Mouse (Mus musculus) kidney, embryonic 15.5 days (tissue): ENCODE results near the gene Rab8b. TPM values are rescaled to one million over a fixed set of nuclear protein-coding genes. Genes with fewer than 3 reads are reported as not detected.
A peak's percentile ranks its signal among the peaks of the same experiment; 100 is the strongest.

ENCODE experiments used
- ATAC-seq: fragments of 200-750 bp; cut with Nextera tagmentation; replicated peaks from 2 replicates; pipeline ENCODE4 v1.8.0; 2017; ENCODE audit warnings: moderate TSS enrichment; ENCODE audit not compliant: low FRiP score
- H3K27ac ChIP-seq: fragments of 300-500 bp; sonication (generic); 2 replicates; pipeline ENCODE4 v1.5.1; 2015; ENCODE audit warnings: mild to moderate bottlenecking, inconsistent platforms
- H3K27me3 ChIP-seq: fragments of 300-500 bp; sonication (generic); 2 replicates; pipeline ENCODE4 v1.6.1; 2015; ENCODE audit warnings: inconsistent platforms
- H3K36me3 ChIP-seq: fragments of 300-500 bp; sonication (generic); 2 replicates; pipeline ENCODE4 v1.6.1; 2015; ENCODE audit warnings: inconsistent platforms
- H3K4me1 ChIP-seq: fragments of 300-500 bp; sonication (generic); 2 replicates; pipeline ENCODE4 v1.6.1; 2015; ENCODE audit warnings: inconsistent platforms
- H3K4me2 ChIP-seq: fragments of 300-500 bp; sonication (generic); 2 replicates; pipeline ENCODE4 v1.6.1; 2015; ENCODE audit warnings: moderate library complexity, mild to moderate bottlenecking, inconsistent platforms
- H3K4me3 ChIP-seq: fragments of 300-500 bp; sonication (generic); replicated peaks from 2 replicates; pipeline ENCODE4 v1.5.1; 2015; ENCODE audit warnings: mild to moderate bottlenecking, inconsistent platforms
- H3K9ac ChIP-seq: fragments of 300-500 bp; sonication (generic); 2 replicates; pipeline ENCODE4 v1.6.1; 2015; ENCODE audit warnings: mild to moderate bottlenecking, inconsistent platforms
- H3K9me3 ChIP-seq: fragments of 300-500 bp; sonication (generic); replicated peaks from 2 replicates; pipeline ENCODE4 v1.6.1; 2016; ENCODE audit warnings: inconsistent platforms
- WGBS: fragments of 180-500 bp; shearing (Covaris S2); methylation state at CpG from one replicate; pipeline ENCODE4 v1.1.7; 2015; ENCODE audit warnings: mixed read lengths; 5-methylcytosine and 5-hydroxymethylcytosine counted together
- polyA plus RNA-seq: library from polyadenylated mRNA; unstranded; fragments of >200 nt; fragmentation: Nextera tagmentation; extraction: Ambion mirVana; gene quantifications from 2 replicates; pipeline ENCODE4 v1.2.1, GENCODE M21; 2015

Rab8b gene
- polyA plus RNA-seq, 1 experiment from 2014 or later = 26.4 TPM

DNA sequence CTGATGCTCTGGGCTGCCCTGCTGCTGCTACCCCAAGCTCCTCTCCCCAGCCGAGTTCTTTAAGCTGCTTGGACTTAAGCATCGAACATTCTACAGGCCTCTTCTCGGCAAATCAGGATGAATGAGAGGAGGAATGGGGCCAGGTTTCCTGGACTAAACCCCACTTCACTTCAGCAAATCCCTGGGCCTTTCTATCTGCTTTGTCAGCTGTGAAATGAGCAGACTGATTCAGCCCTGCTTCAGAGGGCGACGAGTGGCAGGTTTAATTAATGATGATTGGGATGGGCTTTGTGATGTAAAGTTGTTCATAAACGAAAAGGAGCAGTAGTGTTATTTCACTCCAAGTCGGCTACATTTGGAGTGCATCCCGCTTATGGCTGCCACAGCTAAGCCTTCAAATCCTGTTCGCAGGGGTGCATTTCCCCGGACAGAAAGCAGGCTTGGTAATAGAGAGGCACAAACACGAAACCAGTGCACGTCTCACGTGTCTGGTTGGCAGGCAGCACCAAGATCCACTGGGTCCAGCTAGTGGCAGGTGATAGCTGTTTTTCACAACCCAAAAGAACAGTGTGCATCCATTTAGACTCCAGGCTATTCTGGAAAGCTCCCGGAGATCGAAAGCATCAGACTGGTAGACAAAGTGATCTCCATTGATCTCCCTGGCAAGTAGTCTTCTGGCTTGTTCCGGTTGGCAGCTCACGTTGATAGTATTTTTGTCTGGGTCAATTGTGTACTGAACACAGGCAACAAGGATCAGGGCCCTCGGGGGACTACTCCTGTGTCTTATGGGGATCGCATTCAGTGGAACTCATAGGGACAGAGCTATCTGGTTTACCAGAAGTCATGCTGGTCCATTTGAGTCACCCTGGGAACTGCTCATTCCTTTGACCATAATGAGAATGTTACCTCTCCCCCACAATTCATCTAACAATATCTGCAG is 14.7 kb upstream of the Rab8b start:
- Histone ChIP-seq H3K36me3 (no peaks in the 10 kb centered on the region), H3K9me3 (no peaks in the 10 kb centered on the region), H3K27ac (no peak overlapping the region), H3K9ac (no peak overlapping the region), H3K4me2 (no peak overlapping the region), H3K27me3 (no peaks in the 10 kb centered on the region), H3K4me3 (no peak overlapping the region), H3K4me1 (no peaks in the 10 kb centered on the region)
- WGBS = 72% methylated on average over 19 of the region's 19 CpGs
- ATAC-seq = no peak

DNA sequence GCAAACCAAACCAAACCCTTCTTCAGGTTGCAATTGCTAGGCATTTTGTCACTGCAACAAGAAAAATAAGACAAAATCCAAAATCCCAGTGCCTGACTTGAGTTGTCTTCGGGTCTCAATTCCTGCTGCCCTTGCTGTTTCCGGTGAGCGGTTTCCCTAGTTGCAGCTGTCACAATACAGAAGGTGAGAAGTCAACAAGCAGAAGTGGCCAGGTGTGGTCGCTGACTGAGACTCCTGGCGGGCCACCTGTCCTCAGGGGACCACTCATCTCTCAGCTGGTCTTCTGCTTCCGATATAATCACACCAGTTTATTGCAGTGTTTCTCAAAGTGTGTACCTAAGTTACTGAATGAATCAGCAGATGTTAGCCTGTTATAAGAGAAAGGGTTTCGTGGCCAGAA is 10.9 kb upstream of the Rab8b start:
- Histone ChIP-seq H3K27me3 (no peaks in the 10 kb centered on the region), H3K4me3 (no peak overlapping the region), H3K9ac (no peak overlapping the region), H3K27ac (no peak overlapping the region), H3K4me2 (no peak overlapping the region), H3K36me3 (no peaks in the 10 kb centered on the region), H3K9me3 (no peaks in the 10 kb centered on the region), H3K4me1 (no peaks in the 10 kb centered on the region)
- WGBS = 59% methylated on average over 7 of the region's 7 CpGs
- no peak for ATAC-seq

DNA sequence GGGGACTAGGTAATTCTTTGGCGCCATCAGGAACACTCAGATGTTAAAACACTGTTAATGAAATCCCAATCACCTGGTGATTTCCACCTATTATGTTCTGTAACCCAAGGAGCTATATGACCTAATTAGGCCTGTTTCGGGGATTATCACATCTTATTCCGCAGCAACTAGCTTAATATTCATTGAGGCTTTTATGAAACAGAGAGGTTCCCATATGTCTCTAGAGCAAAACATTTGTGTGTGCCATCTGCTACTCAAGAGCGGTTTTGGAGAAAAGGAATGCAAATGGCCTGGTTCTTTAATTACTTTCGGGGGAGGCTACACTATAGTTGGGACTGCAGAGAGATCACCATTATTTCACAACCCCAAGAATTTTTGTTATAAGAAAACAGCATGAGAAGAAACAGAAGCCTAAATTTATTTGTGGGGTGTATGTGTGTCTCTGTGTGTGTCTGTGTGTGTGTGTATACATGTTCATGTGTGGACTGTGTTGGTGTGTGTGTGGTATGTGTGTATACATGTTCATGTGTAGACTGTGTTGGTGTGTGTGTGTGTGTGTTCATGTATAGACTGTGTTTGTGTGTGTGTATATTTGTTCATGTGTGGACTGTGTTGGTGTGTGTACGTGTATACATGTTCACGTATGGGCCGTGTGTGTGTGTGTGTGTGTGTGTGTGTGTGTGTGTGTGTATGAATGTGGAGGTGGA is 8.4 kb upstream of the Rab8b start:
- no peaks in the 10 kb centered on the region for H3K36me3 ChIP-seq
- H3K9me3 ChIP-seq = no peaks in the 10 kb centered on the region
- H3K27me3 ChIP-seq = no peaks in the 10 kb centered on the region
- H3K4me1 ChIP-seq = no peaks in the 10 kb centered on the region
- H3K9ac ChIP-seq = no peak overlapping the region
- H3K4me2 ChIP-seq = no peak overlapping the region
- no peak overlapping the region for H3K4me3 ChIP-seq
- WGBS = 85% methylated on average over 8 of the region's 8 CpGs
- H3K27ac ChIP-seq = no peak overlapping the region
- ATAC-seq = no peak

DNA sequence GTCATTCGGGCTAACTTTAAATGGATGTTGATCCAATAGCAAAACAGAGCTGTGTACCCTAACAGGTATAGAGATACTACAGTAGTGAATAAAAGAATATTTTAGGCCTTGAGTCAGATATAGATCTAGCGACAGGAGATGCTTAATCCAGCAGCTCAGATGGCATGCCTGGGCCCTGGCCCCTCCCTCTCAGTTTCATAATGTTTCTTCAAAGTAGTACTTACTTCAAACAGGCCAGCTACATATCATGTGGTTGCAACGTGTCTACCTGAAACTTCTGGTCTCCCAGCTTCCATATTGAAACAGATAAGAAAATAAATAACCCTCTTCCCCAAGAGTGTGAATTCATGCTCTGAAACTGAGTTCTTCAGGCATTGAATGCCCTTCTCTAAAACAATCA is 6.4 kb upstream of the Rab8b start:
- no peak for ATAC-seq
- Histone ChIP-seq H3K4me1 (peaks cover 4% of the 10 kb centered on the region; the same call in 1 of the 2 replicates), H3K36me3 (no peaks in the 10 kb centered on the region), H3K9me3 (no peaks in the 10 kb centered on the region), H3K27me3 (no peaks in the 10 kb centered on the region), H3K4me2 (no peak overlapping the region), H3K27ac (no peak overlapping the region), H3K9ac (no peak overlapping the region), H3K4me3 (no peak overlapping the region)
- 73% methylated on average over 3 of the region's 3 CpGs for WGBS

DNA sequence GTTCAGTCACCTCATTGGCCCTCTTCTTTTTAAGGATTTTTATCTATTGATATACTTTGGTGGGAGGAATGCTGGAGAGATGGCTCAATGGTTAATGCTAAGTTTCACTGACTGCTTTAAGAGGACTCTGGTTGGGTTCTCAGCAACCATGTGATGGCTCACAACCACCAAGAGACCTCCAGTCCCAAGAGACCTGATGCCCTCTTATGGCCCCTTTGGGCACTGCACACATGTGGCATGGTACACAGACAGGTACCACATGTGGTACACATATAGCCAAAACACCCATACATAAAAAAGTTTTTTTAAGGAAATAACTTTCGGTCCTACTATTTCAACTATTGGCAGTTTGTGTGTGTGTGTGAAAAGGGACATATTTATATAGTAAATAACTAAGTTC is 2.6 kb upstream of the Rab8b start:
- Histone ChIP-seq H3K4me1 (peaks cover 22% of the 10 kb centered on the region), H3K27me3 (no peaks in the 10 kb centered on the region), H3K9ac (no peak overlapping the region), H3K9me3 (no peaks in the 10 kb centered on the region), H3K27ac (no peak overlapping the region), H3K36me3 (no peaks in the 10 kb centered on the region), H3K4me3 (no peak overlapping the region), H3K4me2 (no peak overlapping the region)
- 91% methylated on average over 1 of the region's 1 CpGs for WGBS
- no peak for ATAC-seq

DNA sequence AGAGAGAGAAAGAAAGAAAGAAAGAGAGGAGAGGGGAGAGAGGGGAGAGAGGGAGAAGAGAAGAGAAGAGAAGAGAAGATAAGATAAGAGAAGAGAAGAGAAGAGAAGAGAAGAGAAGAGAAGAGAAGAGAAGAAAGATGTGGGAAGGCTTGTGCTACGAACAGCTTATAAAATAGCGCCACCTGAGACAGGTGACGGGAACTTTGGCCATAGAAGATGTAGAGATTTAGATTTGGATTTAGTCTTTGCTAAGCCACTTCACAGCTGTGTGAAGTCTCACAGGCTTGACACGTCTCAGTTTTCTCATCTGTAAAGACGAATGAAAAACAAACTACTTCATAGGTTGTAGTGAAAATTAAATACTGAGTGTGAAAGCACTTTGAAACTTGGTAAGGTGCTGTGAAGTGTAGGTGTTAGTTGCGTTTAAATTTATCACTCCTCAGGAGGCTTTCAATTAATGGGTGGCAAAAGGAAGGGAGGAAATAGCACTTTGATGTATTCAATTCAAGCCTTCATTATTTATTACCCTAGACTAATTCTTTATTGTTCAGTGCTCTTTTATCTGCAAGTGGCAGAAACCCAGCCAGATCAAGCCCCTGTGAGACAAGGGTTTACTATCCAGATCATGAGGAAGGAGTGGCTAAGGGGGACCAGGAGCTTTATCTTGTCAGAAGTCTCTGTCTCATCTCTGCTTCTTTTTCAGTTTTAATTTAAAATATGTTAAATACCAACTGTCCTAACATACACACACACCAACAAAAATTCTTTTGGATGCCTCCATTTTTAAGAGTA is 1.2 kb upstream of the Rab8b start:
- H3K9me3 ChIP-seq = no peaks in the 10 kb centered on the region
- 3% methylated on average over 6 of the region's 6 CpGs for WGBS
- H3K27ac ChIP-seq = no peak overlapping the region
- peaks cover 30% of the 10 kb centered on the region for H3K4me1 ChIP-seq
- H3K4me2 ChIP-seq = peak overlapping the region; percentile 79
- no peaks in the 10 kb centered on the region for H3K36me3 ChIP-seq
- H3K9ac ChIP-seq = no peak overlapping the region
- no peaks in the 10 kb centered on the region for H3K27me3 ChIP-seq
- no peak for ATAC-seq
- H3K4me3 ChIP-seq = no peak overlapping the region; the same call in 1 of the 2 replicates

DNA sequence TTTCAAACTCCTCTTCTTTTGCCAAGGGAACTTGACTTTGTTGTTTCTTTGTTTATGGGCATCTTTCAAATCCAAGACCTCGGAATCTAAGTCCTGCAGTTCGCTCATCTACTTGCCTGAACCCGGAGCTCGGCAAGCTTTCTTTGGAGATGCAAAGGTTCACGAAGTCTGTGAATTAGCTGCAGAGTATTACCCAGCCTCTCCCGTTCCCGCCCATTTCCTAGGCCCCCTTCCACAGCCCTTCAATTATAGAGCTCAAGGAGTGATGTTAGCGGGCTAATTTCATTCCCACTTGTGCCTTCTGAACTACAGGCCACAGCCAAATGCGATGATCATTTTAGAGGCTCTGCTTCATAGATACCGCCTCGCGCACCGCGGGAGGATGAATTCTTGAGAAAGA is 494 bp upstream of the Rab8b start:
- H3K36me3 ChIP-seq = no peaks in the 10 kb centered on the region

DNA sequence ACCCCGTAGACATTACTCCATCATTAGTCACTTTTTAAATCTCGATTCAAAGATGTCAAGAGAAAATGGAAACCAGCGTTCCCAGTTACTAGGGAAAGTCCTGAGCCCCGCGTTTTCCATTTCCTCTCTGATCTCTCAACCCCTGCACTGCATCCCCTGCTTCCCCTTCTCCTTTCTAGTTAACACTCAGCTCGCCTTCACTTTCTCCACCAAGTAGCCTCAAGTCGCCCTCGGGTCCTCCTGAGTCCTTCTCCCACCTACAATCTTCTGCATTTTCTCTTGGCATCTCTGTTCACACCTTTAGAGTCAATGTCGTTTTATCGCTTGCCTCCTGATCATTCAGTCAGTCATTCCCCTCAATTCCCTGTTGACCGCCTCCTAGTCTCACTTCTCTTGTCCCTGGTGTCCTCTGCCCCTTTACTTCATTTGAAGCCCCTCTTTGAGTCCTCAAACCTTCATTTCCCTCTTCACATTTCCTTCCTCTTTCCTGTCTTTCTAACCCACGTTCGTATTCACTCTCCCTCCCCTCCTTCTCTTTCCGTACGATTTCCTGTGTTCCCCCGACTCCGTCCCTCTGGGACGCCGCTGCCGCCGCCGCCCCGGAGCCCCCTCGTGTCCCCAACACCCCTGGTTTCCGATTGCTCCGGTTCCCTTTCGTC is 686 bp downstream of the Rab8b start:
- 2% methylated on average over 27 of the region's 27 CpGs for WGBS
- Histone ChIP-seq H3K4me1 (peaks cover 38% of the 10 kb centered on the region), H3K36me3 (no peaks in the 10 kb centered on the region), H3K4me2 (peak overlapping the region; percentile 79), H3K9me3 (no peaks in the 10 kb centered on the region), H3K9ac (peak overlapping the region; percentile 85), H3K27ac (peak overlapping the region; percentile 93), H3K27me3 (no peaks in the 10 kb centered on the region), H3K4me3 (peak overlapping the region; percentile 95)
- ATAC-seq = no peak

More for the DNA sequence above, 494 bp upstream of the Rab8b start:
- peak overlapping the region; percentile 37; the same call in 1 of the 2 replicates for H3K9ac ChIP-seq
- peak; percentile 41 for ATAC-seq
- peaks cover 35% of the 10 kb centered on the region for H3K4me1 ChIP-seq
- H3K27me3 ChIP-seq = no peaks in the 10 kb centered on the region
- peak overlapping the region; percentile 95 for H3K4me3 ChIP-seq
- H3K27ac ChIP-seq = peak overlapping the region; percentile 93
- under 1% methylated on average over 14 of the region's 14 CpGs for WGBS
- H3K4me2 ChIP-seq = peak overlapping the region; percentile 79
- H3K9me3 ChIP-seq = no peaks in the 10 kb centered on the region

DNA sequence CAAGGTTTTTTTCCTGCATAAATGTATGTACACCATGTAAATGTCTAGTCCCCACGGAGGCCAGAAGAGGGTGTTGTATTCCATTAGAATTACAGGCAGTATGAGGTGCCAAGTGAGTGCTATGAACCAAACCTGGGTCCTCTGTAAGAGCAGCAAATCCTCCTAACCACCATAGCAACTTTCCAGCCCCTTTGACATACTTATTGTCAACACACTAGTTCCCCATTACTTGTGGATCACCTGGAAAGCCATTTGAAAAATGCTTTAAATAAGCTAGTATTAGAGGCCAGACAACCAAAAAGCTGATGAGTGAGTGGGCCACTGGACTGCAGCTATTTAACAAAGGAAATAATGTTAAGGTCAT is 1.6 kb downstream of the Rab8b start:
- ATAC-seq = no peak
- peak overlapping the region; percentile 79 for H3K4me2 ChIP-seq
- peak overlapping the region; percentile 95; the same call in 1 of the 2 replicates for H3K4me3 ChIP-seq
- H3K27ac ChIP-seq = no peak overlapping the region
- no peaks in the 10 kb centered on the region for H3K27me3 ChIP-seq
- 59% methylated on average over 1 of the region's 1 CpGs for WGBS
- no peaks in the 10 kb centered on the region for H3K9me3 ChIP-seq
- no peak overlapping the region for H3K9ac ChIP-seq
- H3K36me3 ChIP-seq = peaks cover 2% of the 10 kb centered on the region; the same call in 1 of the 2 replicates
- H3K4me1 ChIP-seq = peaks cover 40% of the 10 kb centered on the region

DNA sequence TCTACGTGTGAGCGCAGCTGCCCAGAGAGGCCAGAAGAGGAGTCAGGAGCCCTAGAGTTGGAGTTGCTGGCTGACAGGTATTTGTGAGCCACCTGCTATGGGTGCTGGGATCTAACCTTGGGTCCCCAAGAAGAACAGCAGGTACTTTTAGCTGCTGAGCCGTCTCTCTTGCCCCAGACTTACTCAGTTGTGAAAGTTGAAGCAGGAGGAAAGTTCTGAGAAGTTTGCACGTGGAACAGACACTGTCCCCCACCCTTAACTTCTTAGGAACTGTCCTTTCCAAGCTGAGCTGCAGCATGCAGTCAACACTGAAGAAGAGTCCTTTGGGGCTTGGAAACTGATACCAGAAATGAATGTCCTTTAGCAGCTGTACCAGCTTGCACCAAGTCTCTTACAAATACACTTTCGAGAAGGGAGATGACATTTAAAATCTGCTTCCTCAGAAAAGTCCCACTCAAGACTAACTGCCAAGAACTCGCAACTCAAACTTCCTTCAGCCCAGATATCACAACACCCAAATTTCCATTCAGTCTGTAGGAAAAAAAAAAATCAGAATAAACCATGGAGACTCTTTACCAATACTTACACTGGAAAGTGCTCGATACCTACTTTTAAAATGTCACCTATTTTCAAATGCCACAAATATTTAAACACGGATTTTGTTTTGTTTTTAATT is 2.1 kb downstream of the Rab8b start:
- Histone ChIP-seq H3K4me3 (no peak overlapping the region), H3K36me3 (peaks cover 7% of the 10 kb centered on the region; the same call in 1 of the 2 replicates), H3K9me3 (no peaks in the 10 kb centered on the region), H3K4me2 (0 out of 2 replicates have a peak overlapping the region, but pooled peaks have one; percentile 3), H3K27me3 (no peaks in the 10 kb centered on the region), H3K9ac (no peak overlapping the region), H3K4me1 (peaks cover 40% of the 10 kb centered on the region), H3K27ac (no peak overlapping the region)
- ATAC-seq = no peak
- 86% methylated on average over 8 of the region's 8 CpGs for WGBS
